Mouse (Mus musculus): Measurements from ENCODE around the gene Ndufv1.
A peak's percentile ranks its signal among the peaks of the same experiment; 100 is the strongest.
"Not testable (repeated sequence)": the region's sequence is repeated elsewhere in the genome, so short reads cannot be mapped to it uniquely, and the experiment has no call there.

The Ndufv1 gene

GRCm38 (mm10) chr19:4042124-4042523 lies 29.5 kb upstream of the Ndufv1 start:
- DNase-seq = peak; percentile 62 to 71

GRCm38 (mm10) chr19:4041500-4041899 lies 28.9 kb upstream of the Ndufv1 start:
- not testable (repeated sequence) for DNase-seq

- DNase-seq = not testable (repeated sequence)
Measured at GRCm38 (mm10) chr19:4040941-4041340, 28.3 kb upstream of the Ndufv1 start.

GRCm38 (mm10) chr19:4037788-4038232 lies 25.2 kb upstream of the Ndufv1 start, which contains the start of gene Gstp1:
Gstp1 (minus strand) TSS chr19:4037985.
- peak; percentile 92 to 93 for DNase-seq

- DNase-seq = not testable (repeated sequence)
Measured at GRCm38 (mm10) chr19:4037154-4037787, 24.7 kb upstream of the Ndufv1 start.

GRCm38 (mm10) chr19:4036327-4037045 lies 23.9 kb upstream of the Ndufv1 start:
- no peak for DNase-seq

- DNase-seq = no peak
Measured at GRCm38 (mm10) chr19:4033742-4034141, 21.1 kb upstream of the Ndufv1 start.

GRCm38 (mm10) chr19:4033298-4033697 lies 20.7 kb upstream of the Ndufv1 start:
- no peak for DNase-seq

GRCm38 (mm10) chr19:4032668-4033067 lies 20.1 kb upstream of the Ndufv1 start:
- DNase-seq = no peak

GRCm38 (mm10) chr19:4027576-4027975 lies 15.0 kb upstream of the Ndufv1 start:
- no peak for DNase-seq

- no peak for DNase-seq
Measured at GRCm38 (mm10) chr19:4023185-4023584, 10.6 kb upstream of the Ndufv1 start.

- peak; percentile 81 to 89 for DNase-seq
Measured at GRCm38 (mm10) chr19:4018743-4019583, 6.4 kb upstream of the Ndufv1 start.

GRCm38 (mm10) chr19:4017921-4018587 lies 5.4 kb upstream of the Ndufv1 start:
- DNase-seq = no peak

GRCm38 (mm10) chr19:4015635-4016034 lies 3.0 kb upstream of the Ndufv1 start:
- no peak for DNase-seq

- DNase-seq = no peak
Measured at GRCm38 (mm10) chr19:4014802-4015201, 2.2 kb upstream of the Ndufv1 start.

- no peak for DNase-seq
Measured at GRCm38 (mm10) chr19:4013066-4013465, 460 bp upstream of the Ndufv1 start.

GRCm38 (mm10) chr19:4011086-4011485 lies 1.5 kb downstream of the Ndufv1 start:
- DNase-seq = no peak

- no peak for DNase-seq
Measured at GRCm38 (mm10) chr19:4005971-4006370, 6.6 kb downstream of the Ndufv1 start.

- no peak for DNase-seq
Measured at GRCm38 (mm10) chr19:4005091-4005490, 7.5 kb downstream of the Ndufv1 start.

- no peak for DNase-seq
Measured at GRCm38 (mm10) chr19:4004331-4004730, 8.3 kb downstream of the Ndufv1 start.

GRCm38 (mm10) chr19:4003641-4004040 lies 9.0 kb downstream of the Ndufv1 start:
- no peak for DNase-seq

GRCm38 (mm10) chr19:4003112-4003511 lies 9.5 kb downstream of the Ndufv1 start, which contains the start of gene Doc2g:
Doc2g (plus strand) TSS chr19:4003313.
- DNase-seq = no peak

GRCm38 (mm10) chr19:4001752-4002151 lies 10.9 kb downstream of the Ndufv1 start:
- DNase-seq = no peak
